Mouse (Mus musculus) adrenal gland, postnatal 14 days (tissue): Measurements from ENCODE around the gene Slc22a27. TPM values are rescaled to one million over a fixed set of nuclear protein-coding genes. Genes with fewer than 3 reads are reported as not detected.
"Not testable (repeated sequence)": the region's sequence is repeated elsewhere in the genome, so short reads cannot be mapped to it uniquely, and the experiment has no call there.

Experiments used
- DNase-seq: peaks from one replicate; pipeline ENCODE4 v3.0.0; 2021; ENCODE audit warnings: mixed read lengths
- long read RNA-seq, 2 experiments: library from polyadenylated mRNA; stranded (forward); transcript quantifications; one replicate each; pipeline ENCODE4 v2.0.0; 2021
- microRNA-seq, 2 experiments: library from miRNA; unstranded; fragments of <30 nt; microRNA quantifications; one replicate each; pipeline ENCODE4 v1.2.0; 2021
- total RNA-seq: library from RNA; stranded (reverse); gene quantifications from 2 replicates; pipeline ENCODE4 v1.2.3, GENCODE M21; 2021

The Slc22a27 gene
- total RNA-seq: 0.26 and 7.0 TPM in 2 replicates
- long read RNA-seq, experiment 1: 0 reads
- long read RNA-seq, experiment 2, partial matches to known transcripts: 1 of 6 reads
- long read RNA-seq, experiment 2, other reads (novel, unspliced or antisense): 3 of 6 reads

DNA sequence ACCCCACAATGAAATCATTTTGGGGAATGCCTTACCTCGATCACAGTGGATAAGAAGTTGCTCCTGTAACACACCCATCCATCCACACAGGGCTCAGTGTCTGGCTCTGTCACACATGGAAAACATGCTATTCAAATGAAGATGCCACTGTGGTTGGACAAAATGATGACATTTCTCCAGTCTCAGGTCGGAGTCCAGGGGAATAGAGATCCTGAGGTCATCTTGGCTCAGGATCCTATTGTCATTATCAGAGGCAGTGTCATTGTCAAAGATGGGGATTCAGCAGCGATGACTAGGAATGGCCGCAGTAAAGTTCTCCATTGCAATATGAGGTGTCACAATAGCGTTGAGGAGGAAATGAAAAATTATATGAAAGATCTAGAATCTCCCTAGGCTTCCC, at the start of gene Slc22a27:
Slc22a27 (minus strand) TSS at position 101 of the 400 bp plus-strand sequence.
- not testable (repeated sequence) for DNase-seq

DNA sequence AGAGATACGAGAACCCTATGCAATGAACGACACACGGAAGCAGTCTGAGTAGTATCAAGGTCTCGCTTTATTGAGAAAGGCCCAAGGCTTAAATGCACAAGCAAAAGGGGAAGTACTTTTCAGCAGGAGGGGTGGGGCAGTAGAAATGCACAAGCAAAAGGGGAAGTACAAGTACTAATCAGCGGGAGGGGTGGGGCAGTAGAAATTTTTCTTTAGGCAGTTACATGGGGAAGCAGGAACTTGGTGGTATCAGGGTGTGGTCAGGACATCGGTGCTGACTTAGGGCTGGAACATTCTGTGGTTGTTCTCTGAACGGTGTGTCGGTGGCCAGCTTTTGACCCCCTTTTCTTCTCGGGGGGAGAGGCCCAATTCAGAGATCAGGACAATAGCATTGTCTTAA, 45.8 kb upstream of the Slc22a27 start:
- DNase-seq: not testable (repeated sequence)

- not testable (repeated sequence) for DNase-seq
These were observed 43.3 kb upstream of the Slc22a27 start for GRCm38 (mm10) chr19:8009086-8009485.

- DNase-seq: no peak
These were observed 2.9 kb upstream of the Slc22a27 start for GRCm38 (mm10) chr19:7968703-7969102.

DNA sequence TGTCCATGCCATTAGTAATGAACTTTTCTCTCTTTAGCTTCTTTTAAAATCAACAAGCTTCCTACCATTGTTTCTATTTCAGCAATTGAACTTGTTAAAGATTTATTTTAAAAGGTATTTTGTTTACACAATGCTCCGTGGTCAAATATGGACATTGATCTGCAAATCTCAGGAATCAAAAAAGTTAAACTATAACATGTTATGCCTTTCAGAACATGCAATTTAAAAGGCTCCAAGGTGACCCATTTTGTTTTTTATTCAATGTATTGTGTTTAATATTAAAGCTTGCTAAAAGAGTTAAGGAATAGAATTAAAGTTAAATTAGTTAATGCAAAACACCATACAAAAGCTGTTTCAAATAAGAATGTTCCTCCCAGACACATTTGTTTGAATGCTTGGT, 723 bp upstream of the Slc22a27 start:
- DNase-seq: not testable (repeated sequence)

DNA sequence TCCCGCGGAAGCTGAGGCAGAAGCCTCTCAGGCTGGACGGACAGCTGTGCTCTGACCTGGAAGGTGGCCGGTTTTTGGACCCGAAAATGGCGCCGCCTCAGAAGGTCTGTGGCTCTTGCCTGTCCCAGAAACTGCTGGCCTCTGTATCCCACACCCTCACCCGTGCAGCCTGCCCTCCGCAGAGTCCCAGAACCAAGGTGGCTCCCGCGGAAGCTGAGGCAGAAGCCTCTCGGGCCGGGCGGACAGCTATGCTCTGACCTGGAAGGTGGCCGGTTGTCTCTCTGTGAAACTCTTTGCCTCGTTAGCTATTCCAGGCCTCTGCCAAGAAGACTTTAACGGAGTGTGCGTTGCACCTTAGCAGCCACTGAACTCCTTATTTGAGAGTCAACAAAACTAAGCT, 26.4 kb downstream of the Slc22a27 start:
- DNase-seq: not testable (repeated sequence)

DNA sequence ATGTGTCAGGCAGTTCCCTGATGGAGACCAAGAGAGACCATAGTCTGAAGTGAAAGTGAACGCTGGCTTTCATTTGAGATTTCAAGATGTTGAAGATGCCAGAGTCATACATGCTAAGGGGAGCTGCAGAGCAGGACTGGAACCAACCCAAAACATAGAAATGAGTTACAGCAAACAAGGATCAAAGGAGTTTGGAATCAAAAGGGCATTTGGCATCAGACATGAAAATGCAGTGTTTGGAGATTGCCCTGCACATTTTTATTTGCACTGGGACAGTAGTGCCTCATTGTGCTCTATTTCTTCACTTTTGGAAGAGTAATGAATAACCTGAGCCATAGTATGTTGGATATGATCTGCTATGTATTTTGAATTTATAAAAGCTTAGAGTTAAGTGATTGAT, 89.2 kb downstream of the Slc22a27 start:
- DNase-seq: no peak

GRCm38 (mm10) chr19:7829851-7830250, 136.0 kb downstream of the Slc22a27 start:
- no peak for DNase-seq

Small RNA genes lying within 50 kb of the gene (microRNA-seq; reads per million reads assigned to microRNA genes)
- gene Gm24951: 0 reads per million in 2 experiments

Other genes with a start within 250 kb of the Slc22a27 start
- 1.1 TPM in 1 of 2 replicates, not detected in the other for gene Slc22a26, start 163.4 kb downstream of the Slc22a27 start, total RNA-seq
- gene Slc22a28, start 166.0 kb upstream of the Slc22a27 start, total RNA-seq: not detected in 2 replicates